Mouse (Mus musculus) neural tube, embryonic 10.5 days (tissue): ENCODE measurements around the gene Chid1.

Experiments used
- DNase-seq: peaks from one replicate; pipeline ENCODE4 v3.0.0-alpha.2; 2017; ENCODE audit warnings: low spot score; ENCODE audit errors: extremely low spot score

Gene Chid1

DNA sequence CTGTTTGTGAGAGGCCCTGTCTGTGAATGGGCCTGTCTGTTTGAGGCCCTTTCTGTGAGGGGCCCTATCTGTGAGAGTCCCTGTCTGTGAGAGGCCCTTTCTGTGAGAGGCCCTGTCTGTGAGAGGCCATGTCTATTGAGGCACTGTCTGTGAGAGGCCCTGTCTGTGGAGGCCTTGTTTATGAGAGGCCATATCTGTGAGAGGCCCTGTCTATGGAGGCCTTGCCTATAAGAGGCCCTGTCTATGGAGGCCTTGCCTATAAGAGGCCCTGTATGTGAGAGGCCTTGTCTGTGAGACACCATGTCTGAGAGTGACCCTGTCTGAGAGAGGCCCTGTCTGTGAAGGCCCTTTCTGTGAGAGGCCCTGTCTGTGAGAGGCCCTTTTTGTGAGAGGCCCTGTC lies 31.5 kb downstream of the Chid1 start:
- no peak for DNase-seq

DNA sequence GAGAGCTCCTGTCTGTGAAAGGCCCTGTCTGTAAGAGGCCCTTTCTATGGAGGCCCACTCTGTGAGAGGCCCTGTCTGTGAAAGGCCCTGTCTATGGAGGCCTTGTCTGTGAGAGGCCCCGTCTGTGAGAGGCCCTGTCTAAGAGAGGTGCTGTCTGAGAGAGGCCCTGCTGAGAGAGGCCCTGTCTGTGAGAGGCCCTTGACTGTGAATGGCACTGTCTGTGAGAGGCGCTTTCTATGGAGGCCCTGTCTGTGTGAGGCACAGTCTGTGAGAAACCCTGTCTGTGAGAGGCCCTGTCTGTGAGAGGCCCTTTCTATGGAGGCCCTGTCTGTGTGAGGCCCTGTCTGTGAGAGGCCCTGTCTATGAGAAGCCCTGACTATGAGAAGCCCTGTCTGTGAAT lies 33.4 kb downstream of the Chid1 start:
- DNase-seq, result no peak

DNA sequence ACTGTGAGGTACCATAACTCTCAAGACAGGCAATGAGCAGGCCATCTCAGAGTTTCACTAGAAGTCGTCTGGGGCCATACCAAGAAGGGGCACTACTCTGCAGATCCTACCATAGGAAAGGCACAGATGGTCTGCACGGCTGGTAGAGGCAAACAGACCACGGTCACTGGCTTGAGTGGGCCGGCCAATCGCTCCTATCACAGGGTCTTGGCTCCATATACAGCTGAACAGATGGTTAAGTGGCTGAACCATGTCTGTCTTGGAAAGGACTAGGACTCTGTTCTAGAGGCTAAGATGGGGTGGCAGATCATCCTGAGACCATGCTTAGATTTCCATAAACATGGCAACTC lies 37.1 kb downstream of the Chid1 start:
- no peak for DNase-seq

DNA sequence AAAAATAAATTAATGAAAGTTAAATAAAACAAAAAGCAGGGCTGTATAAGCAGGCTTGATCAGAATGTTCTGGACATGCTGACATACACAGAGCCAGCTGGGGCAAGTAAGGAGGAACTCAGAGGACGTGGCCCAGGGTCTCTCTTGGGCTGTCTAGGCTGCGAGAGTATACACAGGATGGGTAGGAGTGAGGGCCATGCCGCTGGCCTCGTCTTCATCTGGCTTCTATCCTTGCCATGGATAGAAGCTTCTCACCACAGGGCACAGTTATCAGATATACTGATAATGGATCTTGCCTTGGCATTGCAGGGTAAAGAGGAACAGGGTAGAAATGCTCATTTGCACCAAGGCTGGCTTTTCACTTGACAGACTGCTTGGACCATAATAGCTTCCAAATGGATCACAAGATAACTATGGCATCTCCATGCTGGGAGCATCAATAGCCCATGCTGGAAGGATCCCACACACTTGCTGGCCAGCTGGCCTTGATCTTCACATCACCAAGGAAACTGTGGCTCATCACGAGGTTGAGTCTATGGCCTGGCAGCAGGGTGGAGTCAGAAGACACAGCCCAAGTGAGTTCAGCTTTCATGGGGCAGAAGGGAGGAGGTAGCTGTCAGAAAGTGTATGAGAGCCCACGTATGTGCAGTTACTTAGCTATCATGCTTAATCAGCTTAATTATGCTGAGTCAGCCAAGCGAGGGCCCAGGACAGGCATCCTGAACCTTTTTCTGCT lies 37.7 kb downstream of the Chid1 start:
- no peak for DNase-seq

DNA sequence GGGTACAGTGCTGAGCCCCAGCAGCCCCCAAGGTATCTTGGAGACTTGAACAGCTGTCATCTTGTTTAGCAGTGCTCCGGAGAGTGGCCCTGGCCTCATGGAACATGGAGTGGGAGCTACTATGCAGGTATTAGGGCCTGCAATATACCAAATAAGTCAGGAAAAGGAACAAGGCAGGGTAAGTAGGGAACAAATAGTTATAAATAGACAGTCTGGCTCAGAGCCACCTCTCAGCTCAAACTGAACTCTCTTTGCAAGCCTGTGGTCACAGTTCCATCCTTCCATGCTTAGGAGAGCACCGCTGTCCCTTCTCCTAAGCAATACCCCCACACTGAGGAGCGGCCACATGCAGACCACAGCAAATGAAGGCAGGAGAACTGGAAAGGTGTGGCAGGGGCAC lies 42.1 kb downstream of the Chid1 start:
- no peak for DNase-seq

DNA sequence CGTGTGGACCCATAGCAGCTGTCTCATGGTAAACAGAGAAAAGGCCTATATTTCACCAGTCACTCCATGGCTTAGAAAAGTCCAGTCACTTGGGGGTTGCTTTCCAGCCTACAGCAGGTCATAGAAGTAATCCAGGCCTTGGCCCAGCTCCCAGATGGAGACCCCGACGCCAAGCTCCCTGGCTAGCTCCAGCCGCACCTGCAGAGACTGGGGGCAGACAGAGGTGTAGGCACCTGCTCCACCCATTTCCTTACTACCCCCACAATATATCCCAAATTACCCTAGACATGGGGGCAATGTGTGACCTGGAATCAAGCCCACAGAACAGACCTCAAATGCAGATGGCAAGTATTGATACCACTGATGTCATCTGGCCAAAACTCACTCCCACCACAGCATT lies 43.7 kb downstream of the Chid1 start:
- DNase-seq, result no peak

DNA sequence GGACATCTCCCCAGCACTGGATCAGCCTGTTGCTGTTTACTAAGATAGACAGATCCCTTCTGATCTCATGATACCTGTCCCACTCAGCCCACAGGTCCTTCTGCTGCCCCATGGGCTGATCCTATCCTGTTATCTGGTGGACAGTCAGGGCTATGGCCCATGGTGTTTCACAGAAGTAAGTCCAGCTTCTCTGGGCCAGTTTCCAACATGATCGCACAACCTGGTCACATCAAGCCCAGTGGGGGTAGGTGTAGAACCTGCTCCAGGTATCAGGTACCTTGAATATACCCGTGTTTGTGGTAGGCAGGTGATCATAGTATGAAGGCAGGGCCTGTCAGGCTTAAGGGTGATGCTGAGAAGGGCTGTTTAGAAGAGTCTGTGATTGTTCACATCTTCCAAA lies 44.3 kb downstream of the Chid1 start:
- no peak for DNase-seq

DNA sequence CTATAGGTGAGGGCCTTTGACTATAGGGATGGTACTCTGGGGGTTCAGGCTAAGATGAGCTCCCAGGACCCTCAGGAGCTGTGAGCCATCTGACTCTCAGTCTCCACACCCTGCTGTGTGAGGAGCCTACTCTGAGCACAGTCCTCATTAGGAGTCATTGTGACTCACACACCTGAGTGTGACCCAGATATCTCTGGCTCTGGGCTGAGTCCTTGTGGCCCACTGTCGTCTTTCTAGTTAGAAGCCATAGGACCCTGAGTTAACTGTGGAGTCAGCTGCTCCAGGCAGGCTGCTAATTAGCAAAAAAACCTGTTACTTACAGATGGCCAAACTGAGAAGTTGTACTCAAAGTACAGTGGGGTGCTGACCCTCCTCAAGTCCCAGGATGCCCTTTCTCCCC lies 45.9 kb downstream of the Chid1 start:
- no peak for DNase-seq

DNA sequence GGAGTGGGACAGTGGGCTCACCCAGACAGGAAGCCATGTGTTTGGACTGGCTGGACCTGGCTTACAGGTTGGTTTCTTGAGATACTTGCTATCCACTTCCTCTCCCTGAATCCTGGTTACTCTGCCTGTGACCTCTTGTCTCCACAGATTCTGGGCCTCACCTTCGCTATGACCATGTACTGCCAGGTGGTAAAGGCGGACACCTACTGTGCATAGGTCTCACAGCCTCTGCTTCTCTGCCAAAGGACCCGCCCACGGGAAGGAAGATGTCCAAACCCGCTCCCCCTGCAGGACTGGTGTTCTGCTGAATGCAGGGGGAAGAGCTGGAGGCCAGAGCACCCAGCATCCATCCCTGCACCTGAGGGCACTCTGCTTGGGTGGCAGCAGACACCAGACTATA lies 46.9 kb downstream of the Chid1 start:
- no peak for DNase-seq

DNA sequence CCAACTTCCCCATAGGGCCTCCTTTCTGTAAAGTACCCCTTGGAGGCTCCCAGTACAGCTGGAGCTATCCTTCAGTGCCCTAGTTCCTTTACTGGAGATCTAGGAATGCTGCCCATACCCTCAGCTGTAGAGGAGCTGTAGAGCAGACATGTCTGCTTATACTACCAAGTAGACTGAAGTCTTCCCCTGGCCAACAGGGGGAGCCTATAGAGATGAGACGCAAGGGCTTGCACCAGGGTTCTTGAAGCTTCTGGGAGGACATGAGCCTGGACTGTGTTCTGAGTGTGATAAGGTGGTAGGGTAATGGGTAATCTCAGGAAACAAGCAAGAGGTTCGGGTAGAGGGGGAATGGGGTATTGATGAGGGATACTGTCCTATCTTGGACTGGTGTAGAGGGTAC lies 48.5 kb downstream of the Chid1 start:
- no peak for DNase-seq

DNA sequence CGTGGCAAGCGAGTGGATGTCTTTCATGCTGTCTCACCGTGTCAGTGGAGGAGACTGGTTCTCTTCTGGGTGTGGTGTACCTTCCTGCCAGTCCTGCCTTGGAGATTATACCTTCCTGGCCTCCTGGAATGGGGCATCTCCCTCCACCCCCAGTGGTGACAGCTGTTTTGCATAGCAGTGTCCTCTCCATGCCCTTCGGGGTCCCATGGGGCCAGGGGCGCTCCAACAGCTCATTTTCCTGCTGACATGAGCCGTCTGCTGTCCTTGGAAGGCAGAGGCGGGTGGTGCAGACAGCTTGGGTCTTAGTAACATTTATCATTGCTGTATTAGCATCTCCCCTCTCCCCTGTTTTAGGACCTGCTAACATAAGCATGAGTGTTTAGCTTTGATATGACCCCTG lies 52.5 kb downstream of the Chid1 start:
- no peak for DNase-seq

DNA sequence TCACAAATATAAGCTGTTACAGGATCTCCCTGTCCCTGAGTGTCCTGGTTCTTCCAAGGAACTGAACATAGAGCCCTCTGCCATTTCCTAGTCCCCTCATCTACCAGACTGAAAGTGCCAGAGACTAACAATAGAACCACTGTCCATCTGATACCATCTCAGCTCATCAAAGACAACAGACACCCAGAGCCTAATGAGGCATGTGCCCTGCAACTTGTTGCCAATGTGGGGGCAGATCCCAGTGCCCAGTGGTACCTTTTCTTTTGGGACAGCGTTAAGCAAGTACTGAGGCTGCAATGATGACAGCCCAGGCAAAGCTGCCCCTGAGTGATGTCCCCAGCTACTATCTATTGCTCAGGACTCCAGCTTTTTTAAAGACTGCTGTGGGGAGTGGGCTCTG lies 53.4 kb downstream of the Chid1 start:
- no peak for DNase-seq

DNA sequence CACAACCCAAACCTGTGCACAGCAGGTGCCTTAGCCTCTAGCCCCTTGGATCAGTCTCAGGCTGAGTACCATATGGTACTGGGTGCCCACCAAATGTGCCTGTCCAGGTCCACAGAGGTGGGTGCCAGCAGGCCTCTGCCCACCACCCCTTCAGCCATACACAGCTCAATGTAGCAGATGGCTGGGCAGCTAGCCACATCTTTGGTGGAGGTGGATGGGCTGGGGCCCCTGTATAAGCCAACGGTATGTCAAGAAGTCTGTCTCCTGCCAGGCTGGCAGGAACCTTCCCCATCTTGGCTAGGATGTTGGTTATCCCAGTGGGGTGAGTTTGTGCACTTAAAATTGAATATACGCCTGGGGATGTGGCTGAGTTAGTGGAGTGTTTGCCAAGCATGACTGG lies 54.1 kb downstream of the Chid1 start:
- no peak for DNase-seq

DNA sequence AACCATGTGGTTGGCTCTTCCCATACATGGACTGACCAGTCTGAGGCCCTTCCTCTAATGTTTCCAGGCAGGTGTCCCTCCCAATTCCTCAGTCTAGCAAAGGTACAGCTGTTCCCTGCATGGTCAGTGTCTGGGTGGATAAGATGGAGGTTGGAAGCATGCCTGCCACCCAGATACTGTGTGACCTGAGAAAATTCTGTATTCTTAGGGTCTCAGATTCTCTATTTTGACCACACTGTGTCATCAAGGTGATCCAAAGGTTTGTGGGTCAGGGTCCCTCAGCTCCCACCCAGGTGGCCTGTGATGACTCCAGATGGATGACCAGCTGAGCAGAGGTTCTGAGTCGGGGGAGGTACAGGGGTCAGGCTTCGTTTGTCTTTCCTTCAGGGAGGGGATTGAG lies 54.5 kb downstream of the Chid1 start:
- DNase-seq, result no peak

DNA sequence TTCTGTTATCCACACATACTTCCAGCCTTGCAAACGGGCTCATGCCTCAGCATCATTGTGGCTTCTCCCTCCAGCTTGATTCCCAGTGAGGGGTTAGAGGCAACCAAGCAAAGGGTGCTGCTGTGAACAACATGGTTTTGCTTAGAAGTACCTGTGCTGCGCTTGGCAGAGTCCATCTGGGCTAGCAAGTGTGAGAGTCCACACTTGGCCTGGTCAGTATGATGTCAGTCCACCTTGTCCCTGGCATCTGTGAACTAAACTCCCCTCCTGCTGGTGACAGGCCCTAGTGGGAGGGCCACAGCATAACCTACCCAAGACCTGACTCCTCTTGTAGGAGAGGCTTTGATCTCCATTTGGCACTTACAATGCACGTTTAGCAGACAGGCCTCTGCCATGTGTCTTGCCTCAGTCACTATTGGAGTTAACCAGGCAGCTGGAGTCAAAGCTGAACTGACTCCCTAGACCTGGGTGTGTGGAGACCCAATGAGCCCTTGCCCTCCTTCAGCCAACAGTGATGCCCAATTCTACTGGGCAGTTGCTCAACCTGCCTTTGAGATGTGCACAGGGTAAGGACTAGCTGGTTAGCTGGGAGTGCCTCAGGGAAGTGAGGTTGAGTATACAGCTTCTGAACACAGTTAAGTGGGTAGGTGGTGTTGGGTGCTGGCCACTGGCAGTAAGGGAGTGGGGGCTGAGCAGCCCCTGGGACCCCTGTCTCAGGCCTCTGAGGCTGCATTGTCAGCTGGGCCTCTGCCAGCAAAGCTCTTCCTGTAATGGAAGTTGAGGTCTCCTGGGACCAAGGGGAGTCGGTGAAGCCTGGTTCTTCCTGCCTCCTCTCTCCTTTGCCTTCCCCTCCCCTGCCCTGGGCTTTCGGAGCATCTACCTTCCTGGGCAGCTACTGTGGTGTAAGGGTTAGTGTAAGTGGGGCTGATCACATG lies 55.2 kb downstream of the Chid1 start:
- no peak for DNase-seq

DNA sequence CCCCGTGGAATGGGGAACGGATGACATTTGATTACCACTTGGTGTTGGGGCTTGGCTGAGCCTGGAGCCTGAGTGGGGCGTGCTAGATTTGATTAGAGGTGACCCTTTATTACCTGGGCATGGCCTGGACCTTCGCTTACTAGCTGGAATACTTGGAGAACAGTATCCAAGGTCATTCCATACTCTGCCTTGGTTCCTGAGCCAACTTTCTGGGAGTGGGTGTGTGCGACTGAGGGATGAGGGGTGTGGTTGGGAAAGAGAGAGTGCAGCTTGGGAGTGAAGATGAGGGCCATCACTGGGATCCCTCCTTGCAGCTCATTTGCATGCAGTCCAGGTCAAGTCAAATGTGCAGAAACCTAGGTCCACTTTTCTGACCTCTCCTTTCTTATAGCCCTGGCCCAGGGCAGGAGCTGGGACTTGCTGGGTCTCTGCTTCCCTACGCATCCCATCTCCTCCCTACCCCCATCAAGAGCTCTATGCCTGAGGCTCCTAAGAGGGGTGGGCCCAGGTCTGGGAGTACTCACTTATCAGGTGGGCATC lies 56.5 kb downstream of the Chid1 start:
- no peak for DNase-seq

DNA sequence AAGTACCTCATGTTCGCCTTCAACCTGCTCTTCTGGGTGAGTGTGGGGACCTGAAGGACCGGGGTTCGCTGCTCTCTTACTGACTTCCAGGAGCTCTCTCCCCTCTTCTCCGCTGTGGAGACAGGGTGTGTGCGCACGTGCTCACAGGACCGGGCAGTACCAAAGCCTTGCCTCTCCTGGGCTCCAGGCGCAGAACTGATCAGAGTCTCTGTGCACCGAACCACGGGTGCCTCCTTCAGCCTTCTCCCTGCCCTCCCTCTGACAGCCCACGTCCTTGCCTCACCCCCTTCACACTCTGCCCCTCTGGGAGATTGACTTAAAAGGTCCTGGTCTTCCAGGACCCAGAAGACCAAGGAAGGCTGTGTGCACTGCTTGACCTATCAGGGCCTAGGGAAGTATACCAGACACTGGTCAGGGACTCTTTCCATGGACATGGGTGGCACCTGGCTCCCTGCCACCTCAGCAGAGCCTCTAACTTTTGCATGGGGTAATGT lies 57.1 kb downstream of the Chid1 start:
- DNase-seq, result no peak

DNA sequence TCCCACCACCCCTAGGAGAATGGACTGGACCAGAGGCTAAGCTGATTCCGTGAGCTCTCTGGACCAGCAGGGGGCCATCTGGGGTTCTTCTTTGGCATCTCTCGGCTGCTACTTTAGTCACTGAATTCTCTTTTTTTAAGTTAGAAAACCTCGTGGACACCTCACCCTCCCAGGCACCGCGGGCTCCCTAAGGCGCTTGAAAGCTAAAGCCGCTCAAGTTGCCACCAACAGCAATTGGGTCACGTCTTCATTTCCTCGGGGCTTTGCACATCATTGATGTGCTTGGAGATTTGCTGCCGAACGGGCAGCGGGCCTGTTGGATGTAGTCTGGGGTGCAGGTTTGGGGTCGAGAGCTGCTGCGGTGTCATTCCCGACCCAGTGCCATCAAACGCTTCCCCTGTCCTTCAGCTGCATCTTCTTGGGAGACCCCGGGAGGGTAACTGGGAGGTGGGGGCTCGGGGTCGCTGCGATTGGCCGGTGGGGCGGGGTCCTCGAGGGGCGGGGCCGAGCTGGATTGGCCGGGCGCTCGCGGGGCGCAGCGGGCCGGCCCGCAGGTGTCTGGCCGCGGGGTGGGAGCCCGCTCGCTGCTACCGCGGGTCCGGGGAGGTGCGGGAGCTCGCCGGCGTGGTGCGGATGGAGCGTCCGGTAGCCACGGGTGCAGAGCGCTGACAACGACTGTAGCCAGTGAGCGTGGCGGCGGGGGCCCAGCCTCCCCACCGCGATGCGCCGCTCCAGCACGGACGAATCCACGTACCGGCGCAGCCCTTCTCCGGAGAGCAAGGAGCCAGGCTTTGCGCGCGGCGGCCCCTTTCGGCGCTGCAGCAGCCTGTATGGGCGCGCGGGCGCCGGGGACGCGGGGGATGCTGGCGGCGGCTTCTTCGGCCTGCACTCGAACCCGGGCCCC lies 57.9 kb downstream of the Chid1 start:
- peak; percentile 75 for DNase-seq

DNA sequence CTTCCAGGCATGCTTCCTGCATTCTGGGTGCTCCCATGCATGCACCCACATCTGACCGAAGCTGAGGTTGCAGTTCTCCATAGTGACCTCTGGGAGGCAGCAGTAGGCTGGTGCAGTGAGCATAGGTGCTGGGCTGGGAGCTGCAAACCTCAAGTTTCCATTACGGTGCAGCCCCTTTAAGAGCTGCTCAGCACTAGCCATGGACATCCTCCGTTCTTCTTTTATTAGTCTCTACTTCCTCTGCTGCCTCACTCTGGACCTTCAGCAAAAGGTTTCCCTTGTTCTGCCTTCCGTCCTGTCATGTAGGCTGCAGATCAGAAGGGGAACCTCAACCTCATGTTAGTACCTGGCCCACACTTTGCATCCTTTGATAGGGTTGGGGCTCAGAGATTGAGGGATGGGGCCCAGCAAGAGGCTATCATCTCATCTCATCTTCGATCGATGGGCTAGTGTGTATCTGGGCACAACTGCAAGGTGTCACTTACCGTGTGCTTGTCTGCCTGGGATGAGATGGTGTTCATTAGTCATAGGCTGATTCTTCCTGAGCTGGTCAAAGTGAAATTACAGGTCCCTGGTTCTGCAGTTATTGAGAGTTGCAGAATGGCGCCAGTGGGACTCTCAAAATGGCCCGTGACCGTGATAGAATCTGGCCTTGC lies 58.7 kb downstream of the Chid1 start:
- peak; percentile 57 for DNase-seq

DNA sequence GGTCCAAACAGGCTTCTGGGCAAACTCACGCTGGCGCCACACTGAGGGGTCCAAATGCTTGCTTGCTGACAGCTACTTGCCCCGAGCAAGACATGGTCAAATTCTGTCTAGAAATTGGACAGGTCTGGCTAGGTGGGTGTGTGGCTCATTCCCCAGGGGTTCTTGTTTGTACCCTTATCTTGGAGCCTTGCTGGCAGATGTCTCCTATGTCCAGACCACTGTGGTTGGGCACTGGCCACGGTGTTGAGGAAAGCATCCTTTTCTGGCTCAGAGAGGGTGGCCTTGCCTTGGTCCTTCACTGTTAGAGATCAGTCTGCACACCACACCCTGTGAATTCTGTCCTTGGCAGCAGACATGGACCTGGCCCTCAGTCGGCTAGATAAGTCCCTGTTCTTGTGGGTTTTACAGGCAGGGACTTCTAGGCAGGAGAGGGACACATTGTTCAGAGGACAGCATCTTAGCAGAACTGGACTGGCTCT lies 61.3 kb downstream of the Chid1 start:
- no peak for DNase-seq
